Mouse (Mus musculus): Measurements from ENCODE around the gene Tmem131l.

Gene Tmem131l

GRCm38 (mm10) chr3:83976161-83976560, 63.8 kb downstream of the Tmem131l start:
- DNase-seq, result no peak

- no peak for DNase-seq
Measured at GRCm38 (mm10) chr3:83973339-83973738, 66.6 kb downstream of the Tmem131l start.

GRCm38 (mm10) chr3:83970629-83971028, 69.3 kb downstream of the Tmem131l start:
- DNase-seq, result no peak

- DNase-seq, result no peak
Measured at GRCm38 (mm10) chr3:83969081-83969480, 70.9 kb downstream of the Tmem131l start.

GRCm38 (mm10) chr3:83967791-83968190, 72.2 kb downstream of the Tmem131l start:
- no peak for DNase-seq

GRCm38 (mm10) chr3:83965333-83965732, 74.6 kb downstream of the Tmem131l start:
- peak in 1 of 2 experiments; percentile 21 for DNase-seq

GRCm38 (mm10) chr3:83963705-83964104, 76.3 kb downstream of the Tmem131l start:
- DNase-seq, result no peak

GRCm38 (mm10) chr3:83962571-83962970, 77.4 kb downstream of the Tmem131l start:
- no peak for DNase-seq

- no peak for DNase-seq
Measured at GRCm38 (mm10) chr3:83962076-83962475, 77.9 kb downstream of the Tmem131l start.

- DNase-seq, result no peak
Measured at GRCm38 (mm10) chr3:83958951-83959681, 80.9 kb downstream of the Tmem131l start.

GRCm38 (mm10) chr3:83953879-83954278, 86.1 kb downstream of the Tmem131l start:
- no peak for DNase-seq

- DNase-seq, result no peak
Measured at GRCm38 (mm10) chr3:83948801-83949200, 91.2 kb downstream of the Tmem131l start.

- DNase-seq, result no peak
Measured at GRCm38 (mm10) chr3:83947476-83948245, 92.3 kb downstream of the Tmem131l start.

- no peak for DNase-seq
Measured at GRCm38 (mm10) chr3:83946848-83947247, 93.1 kb downstream of the Tmem131l start.

GRCm38 (mm10) chr3:83943691-83944090, 96.3 kb downstream of the Tmem131l start:
- DNase-seq, result no peak

GRCm38 (mm10) chr3:83943212-83943611, 96.8 kb downstream of the Tmem131l start:
- no peak for DNase-seq

GRCm38 (mm10) chr3:83941921-83942320, 98.1 kb downstream of the Tmem131l start:
- DNase-seq, result no peak

- DNase-seq, result no peak
Measured at GRCm38 (mm10) chr3:83938871-83939270, 101.1 kb downstream of the Tmem131l start.

GRCm38 (mm10) chr3:83934514-83934913, 105.5 kb downstream of the Tmem131l start:
- no peak for DNase-seq

GRCm38 (mm10) chr3:83915768-83916496, 124.0 kb downstream of the Tmem131l start:
- peak; percentile 61 to 64 for DNase-seq

GRCm38 (mm10) chr3:83915102-83915501, 124.9 kb downstream of the Tmem131l start:
- DNase-seq, result no peak

GRCm38 (mm10) chr3:83910707-83911106, 129.3 kb downstream of the Tmem131l start:
- DNase-seq, result no peak

GRCm38 (mm10) chr3:83906185-83906584, 133.8 kb downstream of the Tmem131l start:
- DNase-seq, result no peak

Data from cerebellum, postnatal 36 days (tissue).